Mouse (Mus musculus) bone marrow, adult 2 months (tissue): ENCODE measurements around the gene Cmc2. TPM values are rescaled to one million over a fixed set of nuclear protein-coding genes. Genes with fewer than 3 reads are reported as not detected.

Experiments
- H3K27ac ChIP-seq: fragments of 200-500 bp; 2 replicates; pipeline ENCODE4 v1.5.1; 2012; ENCODE audit warnings: low read depth, mild to moderate bottlenecking, control low read depth, inconsistent platforms, low read length; ENCODE audit not compliant: control insufficient read depth, poor library complexity, insufficient read depth
- H3K4me1 ChIP-seq: fragments of 200-500 bp; 2 replicates; pipeline ENCODE4 v1.6.1; 2011; ENCODE audit warnings: low read length; ENCODE audit not compliant: control insufficient read depth, insufficient read depth
- H3K4me3 ChIP-seq: fragments of 200-500 bp; replicated peaks from 2 replicates; pipeline ENCODE3; 2011; ENCODE audit warnings: mild to moderate bottlenecking, low read depth, low read length, control low read depth; ENCODE audit not compliant: control insufficient read depth
- CTCF ChIP-seq: fragments of 200-500 bp; IDR thresholded peaks from 2 replicates; pipeline ENCODE4 v1.5.1; 2011; ENCODE audit warnings: low read length, control low read depth; ENCODE audit not compliant: control insufficient read depth, insufficient read depth
- POLR2A ChIP-seq: fragments of 200-500 bp; IDR thresholded peaks from 2 replicates; pipeline ENCODE4 v1.6.1; 2011; ENCODE audit warnings: low read depth, mild to moderate bottlenecking, control low read depth, low read length, borderline replicate concordance; ENCODE audit not compliant: control insufficient read depth
- WGBS: fragments of 180-500 bp; shearing (Covaris S2); methylation state at CpG from one replicate; pipeline ENCODE4 v1.1.7; 2018; 5-methylcytosine and 5-hydroxymethylcytosine counted together
- polyA plus RNA-seq: library from polyadenylated mRNA; stranded (reverse); fragments of >200 nt; gene quantifications from 2 replicates; pipeline ENCODE4 v1.2.4, GENCODE M21; 2011; ENCODE audit warnings: low replicate concordance; ENCODE audit not compliant: missing spikeins, insufficient read depth, insufficient read length

The Cmc2 gene
- polyA plus RNA-seq, 1 experiment = 63.1 TPM

- WGBS = 72% methylated on average over 4 of the region's 4 CpGs
- Histone ChIP-seq H3K4me1 (no peaks in the 10 kb centered on the region), H3K4me3 (no peak overlapping the region), H3K27ac (no peak overlapping the region)
- no peak for TF ChIP-seq POLR2A
- TF ChIP-seq CTCF = no peak
Observed at GRCm38 (mm10) chr8:116862191-116862590, 59.1 kb downstream of the Cmc2 start.

- WGBS = 87% methylated on average over 11 of the region's 11 CpGs
- Histone ChIP-seq H3K4me3 (no peak overlapping the region), H3K4me1 (no peaks in the 10 kb centered on the region), H3K27ac (no peak overlapping the region)
- TF ChIP-seq POLR2A (no peak), CTCF (no peak)
Observed at GRCm38 (mm10) chr8:116852042-116852441, 69.2 kb downstream of the Cmc2 start.

DNA sequence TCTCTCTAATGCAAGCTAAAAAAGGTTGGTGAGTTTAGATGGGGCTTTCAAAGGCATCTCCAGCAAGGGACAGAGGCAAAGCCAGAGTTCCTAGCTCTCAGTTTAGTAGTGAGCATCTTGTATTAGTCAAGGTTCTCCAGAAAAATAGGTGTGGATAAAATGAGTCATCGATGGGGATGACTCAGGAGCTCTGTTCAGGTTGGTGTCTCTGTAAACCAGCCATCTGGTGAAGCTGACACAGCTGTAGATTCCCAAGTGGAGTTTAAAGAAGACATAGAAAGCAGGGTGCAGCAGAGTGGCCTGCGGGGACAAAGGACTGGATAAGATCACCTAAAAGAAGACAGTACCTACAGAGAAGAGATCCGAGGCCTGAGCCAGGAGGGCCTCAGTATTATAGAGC, 73.2 kb downstream of the Cmc2 start:
- H3K27ac ChIP-seq = no peak overlapping the region
- H3K4me1 ChIP-seq = no peaks in the 10 kb centered on the region
- H3K4me3 ChIP-seq = no peak overlapping the region
- WGBS = 76% methylated on average over 3 of the region's 3 CpGs
- no peak for TF ChIP-seq CTCF
- TF ChIP-seq POLR2A = no peak

DNA sequence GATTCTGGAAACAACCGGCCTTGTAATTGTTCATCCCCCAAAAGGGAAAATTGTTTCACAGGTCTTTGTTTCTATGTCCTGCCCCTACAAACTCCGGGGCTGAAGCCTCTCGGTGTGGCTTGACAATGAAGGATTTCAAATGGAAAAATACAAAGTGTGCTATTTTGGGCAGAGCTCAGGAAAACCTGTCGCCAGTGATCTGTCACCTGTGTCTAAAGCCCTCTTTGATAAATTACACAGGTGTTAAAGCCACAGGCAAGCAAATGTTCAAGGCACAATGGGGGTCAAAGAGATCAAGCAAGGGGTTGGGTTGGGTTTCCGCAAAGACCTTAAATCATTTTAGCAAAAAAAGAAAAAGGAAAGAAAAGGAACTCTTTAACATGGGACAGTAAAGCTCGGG, 78.6 kb downstream of the Cmc2 start:
- Histone ChIP-seq H3K27ac (no peak overlapping the region), H3K4me1 (no peaks in the 10 kb centered on the region), H3K4me3 (no peak overlapping the region)
- WGBS = 67% methylated on average over 6 of the region's 6 CpGs
- TF ChIP-seq POLR2A = no peak
- no peak for TF ChIP-seq CTCF

Other genes with a start within 250 kb of the Cmc2 start
- 1.1 and 3.1 TPM in 2 replicates for gene Cdyl2, start 188.5 kb downstream of the Cmc2 start, polyA plus RNA-seq
- 18.4 and 21.8 TPM in 2 replicates for gene Cenpn, start 275 bp upstream of the Cmc2 start, polyA plus RNA-seq
- 3.8 and 4.9 TPM in 2 replicates for gene Atmin, start 21.9 kb upstream of the Cmc2 start, polyA plus RNA-seq
- gene 1700030J22Rik, start 57.5 kb upstream of the Cmc2 start, polyA plus RNA-seq = 0.85 TPM in 1 of 2 replicates, not detected in the other
- gene Gcsh, start 72.1 kb upstream of the Cmc2 start, polyA plus RNA-seq = 6.8 and 29.3 TPM in 2 replicates
- not detected in 2 replicates for gene Pkd1l2, start 161.0 kb upstream of the Cmc2 start, polyA plus RNA-seq
- not detected in 2 replicates for gene Bco1, start 174.4 kb upstream of the Cmc2 start, polyA plus RNA-seq
- 2.9 and 3.1 TPM in 2 replicates for gene Gan, start 236.7 kb upstream of the Cmc2 start, polyA plus RNA-seq